7 mouse cellular contexts compared by ENCODE assay signal in the genomic region with DNA sequence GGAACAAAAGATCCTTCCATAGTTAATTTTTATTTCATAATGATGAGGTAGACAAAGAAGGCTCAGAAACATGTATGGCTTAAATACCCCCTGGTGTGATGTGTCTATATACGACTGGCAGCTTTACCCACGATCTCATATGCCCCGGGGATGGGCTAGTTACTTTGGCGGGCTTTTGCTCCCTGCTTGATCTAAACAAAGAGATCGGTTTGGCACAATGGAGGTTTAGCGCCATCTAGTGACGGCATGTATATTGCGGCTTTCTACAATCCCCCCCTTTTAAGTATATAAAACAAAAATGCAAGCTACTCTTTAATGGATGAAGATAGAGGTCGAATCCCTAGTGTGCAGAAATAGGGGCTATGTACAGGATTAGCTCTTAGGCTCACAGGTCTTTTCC.
DNase-seq lines count a peak whose midpoint lies in the region; ATAC-seq and TF ChIP-seq lines count a peak whose summit lies in the region.
"Not testable (repeated sequence)": the region's sequence is repeated elsewhere in the genome, so short reads cannot be mapped to it uniquely, and the experiment has no call there.

No protein-coding gene starts in this region.

- peak; percentile 55 for DNase-seq in MEL-GATA-1-ER (ENCODE audit: extremely low read depth, low read depth)
- peak; percentile 23 for DNase-seq in cerebellum, adult 9-10 months
- peak; percentile 17 for DNase-seq in embryonic facial prominence, embryonic 14.5 days (ENCODE audit: low spot score)
- peak; percentile 6 for DNase-seq in hindbrain, embryonic 10.5 days (ENCODE audit: low spot score)
- DNase-seq in kidney, postnatal 25 days: peak; percentile 11 to 22
- DNase-seq in liver, embryonic 14.5 days (ENCODE audit: low read depth in 3 of 3, low spot score in 3 of 3): not testable (repeated sequence)
- peak; percentile 14 for DNase-seq in neural tube, embryonic 10.5 days (ENCODE audit: extremely low spot score, low spot score)

- not testable (repeated sequence) for H3K27me3 ChIP-seq in embryonic facial prominence, embryonic 14.5 days (replicated peaks; ENCODE audit: control insufficient read depth, insufficient read depth, low read length); hindbrain, embryonic 10.5 days (ENCODE audit: insufficient read depth, poor library complexity, severe bottlenecking); liver, embryonic 14.5 days (ENCODE audit: control insufficient read depth, insufficient read depth, low read length)

- 51% methylated on average over 9 of the region's 9 CpGs for WGBS in embryonic facial prominence, embryonic 14.5 days
- WGBS in hindbrain, embryonic 10.5 days: 51% methylated on average over 9 of the region's 9 CpGs
- WGBS in liver, embryonic 14.5 days (ENCODE audit: insufficient replicate concordance): 32% methylated on average over 9 of the region's 9 CpGs

- not testable (repeated sequence) for TF ChIP-seq EP300 in liver, embryonic 14.5 days (IDR thresholded peaks at IDR 0.05; ENCODE audit: low read depth)

- H3K9me3 ChIP-seq in embryonic facial prominence, embryonic 14.5 days (ENCODE audit: control insufficient read depth, low read length); hindbrain, embryonic 10.5 days; liver, embryonic 14.5 days (ENCODE audit: control insufficient read depth, low read length): not testable (repeated sequence)

- peak; percentile 45 for TF ChIP-seq CTCF in liver, embryonic 14.5 days (IDR thresholded peaks at IDR 0.05; ENCODE audit: low read depth)

- not testable (repeated sequence) for H3K9ac ChIP-seq in embryonic facial prominence, embryonic 14.5 days (ENCODE audit: low read depth, low read length); liver, embryonic 14.5 days (replicated peaks)

- H3K4me2 ChIP-seq in embryonic facial prominence, embryonic 14.5 days (ENCODE audit: low read depth, low read length); liver, embryonic 14.5 days (ENCODE audit: low read depth): not testable (repeated sequence)

- ATAC-seq in embryonic facial prominence, embryonic 14.5 days (ENCODE audit: low read depth); liver, embryonic 14.5 days (ENCODE audit: insufficient read depth): not testable (repeated sequence)

- not testable (repeated sequence) for H3K36me3 ChIP-seq in embryonic facial prominence, embryonic 14.5 days (ENCODE audit: control insufficient read depth, insufficient read depth, low read length); hindbrain, embryonic 10.5 days; liver, embryonic 14.5 days (replicated peaks; ENCODE audit: control insufficient read depth, insufficient read depth, low read depth)

- H3K4me1 ChIP-seq in embryonic facial prominence, embryonic 14.5 days (ENCODE audit: control insufficient read depth, insufficient read depth, low read length); hindbrain, embryonic 10.5 days (replicated peaks); liver, embryonic 14.5 days (replicated peaks; ENCODE audit: control insufficient read depth in 2 of 2, insufficient read depth in 2 of 2, low read length in 1 of 2): not testable (repeated sequence)

- H3K4me3 ChIP-seq in embryonic facial prominence, embryonic 14.5 days (ENCODE audit: low read depth, low read length); hindbrain, embryonic 10.5 days; liver, embryonic 14.5 days (ENCODE audit: insufficient read depth in 1 of 2, low read depth in 2 of 2, low read length in 2 of 2): not testable (repeated sequence)

- H3K27ac ChIP-seq in embryonic facial prominence, embryonic 14.5 days (replicated peaks; ENCODE audit: low read depth, low read length); hindbrain, embryonic 10.5 days; liver, embryonic 14.5 days: not testable (repeated sequence)
